Mouse (Mus musculus) ovary, postnatal 10 days (tissue): Measurements from ENCODE around the gene Tldc2.

Experiments
- DNase-seq: peaks from one replicate; pipeline ENCODE4 v3.0.0; 2022; ENCODE audit warnings: low spot score

Gene Tldc2

GRCm38 (mm10) chr2:157129096-157129495 is 42.2 kb downstream of the Tldc2 start:
- no peak for DNase-seq

DNA sequence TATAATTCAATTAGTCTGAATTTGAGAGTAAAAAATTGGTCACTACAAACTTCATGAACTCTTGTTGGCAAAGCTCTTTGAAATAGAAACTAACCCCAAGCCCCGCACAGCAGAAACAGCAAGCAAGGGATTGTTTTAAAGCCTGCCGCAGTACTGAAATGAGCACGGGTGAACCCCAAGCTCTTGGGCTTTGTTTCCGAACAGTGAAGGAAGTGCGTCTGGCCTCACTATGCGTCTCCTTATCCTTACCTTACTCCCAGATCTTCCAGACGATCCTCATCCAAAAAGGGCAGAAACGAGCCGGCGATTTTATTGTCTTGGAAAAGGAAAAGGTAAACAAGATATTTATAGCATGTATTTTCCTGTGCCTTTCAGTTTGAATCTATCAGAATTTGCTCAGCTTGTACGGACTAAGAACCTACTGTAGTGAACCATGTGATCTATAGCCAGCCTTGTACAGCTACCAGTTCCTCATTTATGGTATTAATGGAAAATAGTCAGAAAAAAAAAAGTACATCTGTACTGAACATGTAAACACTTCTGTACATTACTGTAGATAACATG is 42.8 kb downstream of the Tldc2 start:
- no peak for DNase-seq

- no peak for DNase-seq
These were observed 44.1 kb downstream of the Tldc2 start for GRCm38 (mm10) chr2:157130813-157131514.

DNA sequence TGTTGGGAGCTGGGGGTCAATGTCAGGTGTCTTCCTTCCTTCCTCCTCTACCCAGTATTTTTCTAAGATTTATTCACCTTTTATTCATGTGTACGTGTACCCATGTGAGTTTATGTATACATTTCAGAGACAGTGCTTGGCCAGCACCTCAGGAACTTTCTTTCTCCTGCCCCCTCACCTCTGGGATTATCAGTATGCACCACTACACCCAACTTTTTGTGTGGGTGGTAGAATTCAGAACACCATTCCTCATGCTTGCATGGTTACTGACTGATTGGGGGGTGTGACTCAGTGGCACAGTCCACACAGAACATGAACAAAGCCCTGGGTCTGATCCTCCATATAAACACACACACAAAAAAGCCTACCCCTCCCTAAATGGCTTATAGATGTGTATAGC is 45.2 kb downstream of the Tldc2 start:
- DNase-seq: no peak

- DNase-seq: no peak
These were observed 46.1 kb downstream of the Tldc2 start for GRCm38 (mm10) chr2:157132686-157133540.

GRCm38 (mm10) chr2:157133769-157134478 is 47.1 kb downstream of the Tldc2 start:
- DNase-seq: no peak

DNA sequence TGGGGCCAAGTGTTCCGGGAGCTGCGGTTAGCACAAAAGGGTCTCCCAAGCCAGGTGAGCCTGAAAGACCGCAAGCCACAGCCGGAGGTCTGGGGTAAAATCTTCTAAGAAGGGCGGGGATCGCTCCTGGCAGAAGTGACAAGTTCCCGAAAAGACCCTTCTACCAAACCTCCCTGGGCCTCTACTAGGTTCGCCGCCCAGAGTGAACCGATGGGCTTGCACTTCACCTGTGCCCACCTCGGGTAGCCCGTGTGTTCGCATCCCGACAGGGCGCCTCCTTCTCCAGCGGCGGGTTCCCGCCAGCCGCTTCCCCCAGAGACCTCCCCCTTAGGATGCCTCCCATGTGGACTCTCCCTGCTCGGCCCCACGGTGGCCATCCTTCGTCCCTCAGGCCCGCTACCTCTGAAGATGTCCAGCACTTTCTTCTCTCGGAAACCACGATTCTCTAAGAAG is 47.6 kb downstream of the Tldc2 start:
- DNase-seq: no peak

GRCm38 (mm10) chr2:157135014-157135413 is 48.2 kb downstream of the Tldc2 start, which contains the start of gene Samhd1:
Gene Samhd1, minus strand, starts transcription at chr2:157135265.
- peak; percentile 86 for DNase-seq

- DNase-seq: no peak
These were observed 48.8 kb downstream of the Tldc2 start for GRCm38 (mm10) chr2:157135529-157136120.

DNA sequence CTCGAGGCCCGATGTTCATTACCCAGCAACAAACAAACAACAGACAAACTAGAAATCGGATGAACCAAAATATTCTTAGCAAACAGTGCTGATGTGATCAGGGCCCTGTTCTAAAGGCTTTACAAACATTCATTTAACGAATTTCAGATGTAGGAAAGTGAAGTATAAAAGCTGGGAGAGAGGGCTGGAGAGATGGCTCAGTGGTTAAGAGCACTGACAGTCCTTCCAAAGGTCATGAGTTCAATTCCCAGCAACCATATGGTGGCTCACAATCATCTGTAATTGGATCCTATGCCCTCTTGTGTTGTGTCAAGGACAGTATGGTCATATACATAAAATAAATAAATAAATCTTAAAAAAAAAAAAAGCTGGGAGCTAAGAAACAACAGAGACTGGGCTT is 49.3 kb downstream of the Tldc2 start:
- no peak for DNase-seq

- no peak for DNase-seq
These were observed 49.8 kb downstream of the Tldc2 start for GRCm38 (mm10) chr2:157136646-157137045.

GRCm38 (mm10) chr2:157137959-157138731 is 51.3 kb downstream of the Tldc2 start:
- no peak for DNase-seq

- no peak for DNase-seq
These were observed 52.0 kb downstream of the Tldc2 start for GRCm38 (mm10) chr2:157138808-157139207.

- no peak for DNase-seq
These were observed 52.5 kb downstream of the Tldc2 start for GRCm38 (mm10) chr2:157139251-157139802.

GRCm38 (mm10) chr2:157141962-157142361 is 55.1 kb downstream of the Tldc2 start:
- no peak for DNase-seq

- DNase-seq: no peak
These were observed 57.3 kb downstream of the Tldc2 start for GRCm38 (mm10) chr2:157144132-157144531.

DNA sequence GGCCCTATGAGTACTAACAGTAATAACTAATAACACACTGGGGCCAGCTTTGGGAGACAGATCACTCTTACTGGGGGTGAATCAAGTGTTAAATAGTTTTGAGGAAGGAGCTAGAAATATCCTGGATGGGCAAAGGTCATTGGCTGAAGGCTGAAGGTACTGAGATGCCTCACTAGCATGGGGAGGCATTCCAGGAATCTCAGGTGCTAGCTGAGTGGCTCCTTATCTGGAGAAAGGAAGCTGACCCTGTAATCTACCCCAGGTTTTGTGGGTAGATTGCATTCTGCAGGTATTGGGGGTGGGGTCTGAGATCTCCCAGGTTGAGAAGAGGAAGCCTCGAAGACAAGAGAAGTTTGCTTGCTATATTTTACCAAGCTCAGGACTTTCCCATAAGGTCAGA is 58.3 kb downstream of the Tldc2 start:
- no peak for DNase-seq
